Mouse (Mus musculus): Measurements from ENCODE around the gene Caskin1.
"Not testable (repeated sequence)": the region's sequence is repeated elsewhere in the genome, so short reads cannot be mapped to it uniquely, and the experiment has no call there.

The Caskin1 gene

GRCm38 (mm10) chr17:24488186-24488661 lies at the start of gene Caskin1:
Caskin1 (plus strand) TSS chr17:24488601.
- in situ Hi-C loops (cut with MboI; ENCODE audit: unreplicated experiment in 2 of 2), result no loop called here

- in situ Hi-C loops (cut with MboI; ENCODE audit: unreplicated experiment in 2 of 2), result loop anchor here in 1 of 2 experiments (5.0 kb wide), 1 partner anchor 268 kb away; no protein-coding TSS in a partner anchor
These were observed 48.0 kb upstream of the Caskin1 start for GRCm38 (mm10) chr17:24440377-24440776.

GRCm38 (mm10) chr17:24441148-24441547 lies 47.3 kb upstream of the Caskin1 start:
- in situ Hi-C loops (cut with MboI; ENCODE audit: unreplicated experiment in 2 of 2), result loop anchor here in 1 of 2 experiments (5.0 kb wide), 1 partner anchor 269 kb away; no protein-coding TSS in a partner anchor

DNA sequence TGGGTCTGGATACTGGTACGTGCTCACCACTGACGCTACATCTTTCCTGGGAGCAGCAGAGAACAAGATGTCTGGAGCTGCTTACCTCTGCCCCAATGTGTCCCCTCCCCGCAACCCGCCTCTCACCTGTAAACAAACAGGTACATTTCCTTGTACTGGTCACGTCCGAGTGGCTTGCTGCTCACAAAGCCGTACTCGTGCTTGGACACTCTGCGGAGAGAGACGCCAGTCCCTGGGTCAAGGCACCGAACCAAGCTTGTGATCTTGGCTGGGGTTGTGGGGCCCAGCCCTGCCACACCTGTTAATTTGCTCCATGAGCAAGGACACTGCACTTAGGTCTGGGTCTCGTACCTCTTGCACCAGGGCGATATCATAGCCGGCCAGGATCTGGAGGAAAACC lies 46.3 kb upstream of the Caskin1 start:
- in situ Hi-C loops (cut with MboI; ENCODE audit: unreplicated experiment in 2 of 2), result loop anchor here in 1 of 2 experiments (5.0 kb wide), 1 partner anchor 270 kb away; no protein-coding TSS in a partner anchor

DNA sequence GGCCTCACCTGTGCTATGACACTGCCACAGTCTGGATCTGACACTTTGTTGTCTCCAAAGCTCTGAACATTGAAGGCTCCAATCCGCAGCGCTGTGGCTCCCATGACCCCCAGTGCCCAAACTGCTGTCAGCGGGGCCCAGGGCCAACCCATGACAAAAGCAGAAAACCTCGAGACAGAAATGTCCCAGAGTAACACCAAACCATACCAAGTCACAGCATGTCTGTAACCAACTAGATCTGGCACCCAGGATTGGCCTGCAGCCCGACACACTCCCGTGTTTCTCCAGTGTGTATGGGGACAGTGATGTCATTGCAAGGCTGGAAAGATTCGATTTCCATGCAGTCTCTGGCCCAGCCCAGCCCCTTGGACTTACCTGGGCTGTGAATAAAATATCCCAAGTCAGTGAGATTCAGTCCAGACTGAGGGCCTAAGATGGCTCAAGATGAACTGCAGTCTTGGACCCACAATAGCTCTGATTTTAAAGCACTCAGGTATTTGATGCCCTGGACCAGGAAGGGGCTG lies 45.7 kb upstream of the Caskin1 start, which contains the start of gene Dnase1l2:
Dnase1l2 (minus strand) TSS at position 474 of the 524 bp plus-strand sequence.
- in situ Hi-C loops (cut with MboI; ENCODE audit: unreplicated experiment in 2 of 2), result loop anchor here in 1 of 2 experiments (5.0 kb wide), 1 partner anchor 270 kb away; no protein-coding TSS in a partner anchor

DNA sequence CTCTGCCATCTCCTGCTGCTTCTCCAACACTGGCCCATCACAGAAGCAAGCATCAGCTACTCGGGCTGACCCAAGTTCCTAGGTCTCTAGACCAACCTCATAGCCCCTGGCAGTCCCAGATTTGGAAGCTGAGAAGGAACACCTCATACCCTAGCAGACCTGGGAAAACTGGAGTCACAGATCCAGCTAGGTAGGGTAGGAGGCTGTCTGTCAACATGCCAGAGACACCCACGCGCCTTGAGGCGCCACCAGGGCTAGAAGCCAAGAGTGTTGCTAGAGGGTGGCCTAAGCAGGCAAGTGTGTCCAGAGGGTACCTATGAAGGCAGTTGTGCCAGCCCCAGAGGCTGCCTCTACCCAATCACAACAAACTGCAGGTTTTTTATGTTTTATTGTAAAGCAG lies 45.0 kb upstream of the Caskin1 start:
- in situ Hi-C loops (cut with MboI; ENCODE audit: unreplicated experiment in 2 of 2), result loop anchor here in 1 of 2 experiments (5.0 kb wide), 1 partner anchor 271 kb away; no protein-coding TSS in a partner anchor

DNA sequence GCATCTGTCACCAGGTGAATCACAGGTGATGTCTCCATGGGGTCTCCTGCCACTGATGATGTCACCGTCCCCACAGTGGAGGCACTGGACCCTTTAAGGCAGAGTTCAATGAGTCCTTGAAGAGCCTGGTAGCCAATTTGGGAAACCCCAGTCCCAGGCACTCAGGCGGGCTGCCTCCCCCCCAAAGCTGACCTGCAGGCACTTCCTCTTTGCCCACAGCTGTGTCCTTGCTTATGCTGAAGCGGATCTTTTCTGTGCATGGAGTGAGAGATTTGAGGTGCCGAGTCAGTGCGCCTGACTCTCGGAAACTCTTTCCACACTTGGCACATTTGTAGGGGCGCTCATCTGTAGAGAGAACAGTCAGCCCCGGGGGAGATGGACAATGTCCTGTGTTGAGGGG lies 41.8 kb upstream of the Caskin1 start:
- in situ Hi-C loops (cut with MboI; ENCODE audit: unreplicated experiment in 2 of 2), result no loop called here

DNA sequence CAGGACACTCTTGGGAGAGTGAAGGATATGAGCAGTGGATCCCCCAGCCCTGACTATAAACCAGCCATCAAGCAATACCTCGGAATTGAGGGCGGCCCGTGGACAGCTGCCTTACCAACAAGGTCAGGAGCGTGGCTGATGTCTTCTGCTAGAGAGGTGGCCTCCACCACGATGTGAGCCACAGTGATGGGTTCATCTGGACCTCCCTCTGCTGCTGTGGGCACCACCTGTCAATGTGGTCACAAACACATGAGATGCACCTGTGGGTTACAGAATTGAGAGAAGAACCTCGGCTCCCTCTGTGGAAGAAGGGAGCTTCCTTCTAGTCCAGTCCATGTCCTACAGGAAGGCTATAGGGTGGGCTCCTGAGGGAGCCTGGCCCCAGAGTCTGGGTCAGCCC lies 38.9 kb upstream of the Caskin1 start:
- in situ Hi-C loops (cut with MboI; ENCODE audit: unreplicated experiment in 2 of 2), result no loop called here

- in situ Hi-C loops (cut with MboI; ENCODE audit: unreplicated experiment in 2 of 2), result no loop called here
These were observed 37.2 kb upstream of the Caskin1 start for GRCm38 (mm10) chr17:24451220-24451619.

DNA sequence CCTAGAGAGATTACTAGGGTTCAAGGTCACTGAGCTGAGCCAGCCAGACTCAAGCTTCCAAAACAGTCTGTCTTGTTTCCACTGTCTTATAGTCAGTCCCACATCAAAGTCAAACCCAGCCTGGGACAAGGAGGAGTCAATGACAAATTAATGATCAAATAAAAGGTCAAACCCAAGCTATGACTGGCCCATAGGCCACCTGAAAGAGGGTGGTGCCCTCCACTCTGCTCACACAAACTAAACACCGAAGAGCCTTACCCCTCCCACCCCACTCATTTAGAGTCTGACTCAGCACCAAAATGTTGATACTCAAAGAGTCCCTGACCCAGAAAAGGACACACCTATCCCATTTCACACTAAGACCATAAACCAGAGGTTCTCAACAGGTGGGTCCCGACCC lies 35.0 kb upstream of the Caskin1 start:
- in situ Hi-C loops (cut with MboI; ENCODE audit: unreplicated experiment in 2 of 2), result no loop called here

- in situ Hi-C loops (cut with MboI; ENCODE audit: unreplicated experiment in 2 of 2), result no loop called here
These were observed 34.1 kb upstream of the Caskin1 start for GRCm38 (mm10) chr17:24454218-24454755.

DNA sequence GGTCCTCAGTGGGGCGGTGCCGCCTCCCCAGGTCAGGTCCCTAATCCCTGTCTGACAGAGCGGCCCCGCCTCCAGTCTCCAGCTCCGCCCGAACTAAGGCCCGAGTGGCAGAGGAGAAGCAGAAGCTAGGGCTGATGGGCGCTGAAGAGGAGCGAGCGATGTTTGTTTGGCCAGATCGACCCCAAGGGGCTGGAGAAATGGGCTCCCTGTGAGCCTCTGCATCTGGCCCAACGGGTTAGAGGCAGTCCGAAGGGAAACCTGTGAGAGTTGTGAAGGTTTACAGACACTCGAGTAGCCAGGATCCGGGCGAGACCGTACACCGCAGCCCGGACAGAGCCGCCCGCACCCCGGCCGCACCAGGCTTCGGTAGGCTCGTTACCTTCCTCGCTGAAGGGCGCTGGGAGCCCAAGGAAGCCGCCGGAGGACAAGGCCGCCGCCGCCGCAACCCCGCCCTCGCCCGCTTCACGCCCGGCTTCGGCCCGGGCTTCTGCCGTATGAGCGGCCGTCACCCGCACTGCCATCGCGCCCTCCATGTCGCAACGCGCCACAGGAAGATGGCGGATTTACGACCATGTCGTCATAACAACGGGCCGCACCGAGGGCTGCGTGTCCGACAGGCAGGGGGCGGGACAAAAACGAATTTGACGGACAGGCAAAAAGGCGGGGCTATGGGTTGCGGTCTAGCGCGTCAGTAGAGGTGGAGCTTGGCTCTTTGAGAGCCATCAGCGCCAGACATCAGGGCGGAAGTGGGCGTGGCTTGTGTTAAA lies 33.5 kb upstream of the Caskin1 start:
- in situ Hi-C loops (cut with MboI; ENCODE audit: unreplicated experiment in 2 of 2), result no loop called here

GRCm38 (mm10) chr17:24455523-24456206 lies 32.7 kb upstream of the Caskin1 start:
- in situ Hi-C loops (cut with MboI; ENCODE audit: unreplicated experiment in 2 of 2), result not testable (repeated sequence)

GRCm38 (mm10) chr17:24461580-24461979 lies 26.8 kb upstream of the Caskin1 start:
- in situ Hi-C loops (cut with MboI; ENCODE audit: unreplicated experiment in 2 of 2), result no loop called here

DNA sequence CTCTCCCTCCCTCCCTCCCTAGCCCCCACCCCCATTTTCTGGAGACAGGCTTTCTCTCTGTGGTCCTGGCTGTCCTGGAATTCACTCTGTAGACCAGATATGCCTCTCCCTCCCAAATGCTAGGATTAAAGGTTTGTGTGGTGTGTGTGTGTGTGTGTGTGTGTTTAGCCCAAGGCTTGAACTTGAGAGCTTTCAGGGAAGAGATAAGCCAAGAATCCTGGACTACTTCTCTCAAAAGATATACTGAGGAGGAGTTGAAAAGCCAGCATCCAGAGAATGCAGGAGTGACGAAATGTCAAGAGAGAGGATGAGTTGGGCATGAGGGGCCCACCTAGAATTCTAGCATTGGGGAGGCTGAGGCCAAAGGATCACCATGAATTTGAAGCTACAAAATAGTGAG lies 25.5 kb upstream of the Caskin1 start:
- in situ Hi-C loops (cut with MboI; ENCODE audit: unreplicated experiment in 2 of 2), result no loop called here

DNA sequence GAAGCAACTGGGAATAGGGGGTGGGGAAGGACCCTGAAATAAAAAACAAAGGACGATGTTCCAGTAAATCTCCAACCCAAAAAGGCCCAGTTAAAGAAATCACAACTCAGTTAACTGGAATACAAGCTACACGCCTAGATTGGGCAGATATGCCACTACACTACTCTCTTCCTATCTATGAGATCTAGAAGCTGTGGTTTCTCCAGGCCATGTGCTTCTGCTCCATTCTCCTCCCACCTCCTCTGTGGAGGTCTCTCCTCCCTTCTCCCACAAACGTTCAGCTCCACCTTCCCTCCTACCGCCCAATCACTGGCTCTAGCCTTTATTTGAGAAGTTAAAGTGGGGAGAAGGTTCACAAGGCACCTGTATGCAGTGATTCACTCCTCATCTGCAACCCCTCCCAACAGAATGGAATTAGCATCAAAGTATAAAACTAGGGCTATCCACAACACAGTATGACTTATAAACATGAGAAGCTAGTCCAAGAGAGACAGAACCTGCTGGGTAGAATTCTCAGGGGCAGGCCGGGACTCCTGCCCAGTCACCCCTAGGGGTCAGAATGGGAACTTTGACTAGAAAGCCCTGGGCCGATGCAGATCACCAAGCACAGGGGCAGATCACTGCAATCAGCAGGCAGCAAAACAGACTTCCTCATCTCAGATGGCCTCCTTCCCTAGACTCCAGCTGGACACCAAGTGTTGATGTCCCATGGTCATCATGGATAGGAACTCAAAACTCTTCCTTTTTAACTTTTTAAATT lies 24.8 kb upstream of the Caskin1 start:
- in situ Hi-C loops (cut with MboI; ENCODE audit: unreplicated experiment in 2 of 2), result no loop called here

DNA sequence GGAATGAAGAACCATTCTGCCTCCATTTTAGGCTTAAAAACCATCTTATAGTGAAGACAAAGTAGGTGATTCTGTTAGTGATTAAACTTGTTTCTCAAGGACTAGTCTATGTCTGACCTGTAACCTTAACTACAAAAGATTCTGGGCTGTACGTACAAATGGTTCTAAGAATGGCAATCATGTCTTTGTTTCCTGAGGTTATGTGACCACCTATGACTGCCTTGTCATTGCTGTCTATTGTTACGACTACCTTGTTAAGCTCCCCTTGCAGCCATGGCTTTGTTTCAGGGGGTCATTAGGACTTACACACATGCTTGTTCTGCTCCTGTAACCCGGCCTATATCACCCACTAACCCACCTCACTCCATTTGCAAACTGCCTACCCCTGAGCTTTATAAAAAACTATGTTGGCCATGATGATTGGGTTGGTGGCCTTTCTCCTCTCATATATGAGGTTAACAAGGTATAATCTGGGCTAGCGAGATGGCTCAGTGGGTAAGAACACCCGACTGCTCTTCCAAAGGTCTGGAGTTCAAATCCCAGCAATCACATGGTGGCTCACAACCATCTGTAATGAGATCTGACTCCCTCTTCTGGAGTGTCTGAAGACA lies 19.7 kb upstream of the Caskin1 start:
- in situ Hi-C loops (cut with MboI; ENCODE audit: unreplicated experiment in 2 of 2), result no loop called here

DNA sequence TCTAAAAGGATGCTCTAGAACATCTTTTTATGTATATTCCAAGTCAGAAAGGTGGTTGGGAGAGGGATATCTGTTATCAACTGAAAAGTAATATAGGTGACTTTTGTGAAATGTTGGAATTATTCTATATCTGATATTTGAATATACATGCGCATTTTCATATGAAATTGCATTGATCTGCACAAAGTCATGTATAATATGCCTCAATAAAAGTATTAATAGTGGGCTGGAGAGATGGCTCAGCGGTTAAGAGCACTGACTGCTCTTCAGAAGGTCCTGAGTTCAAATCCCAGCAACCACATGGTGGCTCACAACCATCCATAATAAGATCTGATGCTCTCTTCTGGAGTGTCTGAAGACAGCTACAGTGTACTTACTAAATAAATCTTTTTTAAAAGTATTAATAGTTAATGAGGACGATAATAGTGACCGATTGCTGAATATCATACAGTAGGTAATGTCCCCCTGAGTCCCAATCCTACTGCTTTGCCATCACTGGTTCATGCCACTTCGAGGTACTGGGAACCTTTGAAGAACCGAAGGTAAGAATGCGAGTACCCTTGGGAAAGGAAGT lies 19.0 kb upstream of the Caskin1 start:
- in situ Hi-C loops (cut with MboI; ENCODE audit: unreplicated experiment in 2 of 2), result no loop called here

DNA sequence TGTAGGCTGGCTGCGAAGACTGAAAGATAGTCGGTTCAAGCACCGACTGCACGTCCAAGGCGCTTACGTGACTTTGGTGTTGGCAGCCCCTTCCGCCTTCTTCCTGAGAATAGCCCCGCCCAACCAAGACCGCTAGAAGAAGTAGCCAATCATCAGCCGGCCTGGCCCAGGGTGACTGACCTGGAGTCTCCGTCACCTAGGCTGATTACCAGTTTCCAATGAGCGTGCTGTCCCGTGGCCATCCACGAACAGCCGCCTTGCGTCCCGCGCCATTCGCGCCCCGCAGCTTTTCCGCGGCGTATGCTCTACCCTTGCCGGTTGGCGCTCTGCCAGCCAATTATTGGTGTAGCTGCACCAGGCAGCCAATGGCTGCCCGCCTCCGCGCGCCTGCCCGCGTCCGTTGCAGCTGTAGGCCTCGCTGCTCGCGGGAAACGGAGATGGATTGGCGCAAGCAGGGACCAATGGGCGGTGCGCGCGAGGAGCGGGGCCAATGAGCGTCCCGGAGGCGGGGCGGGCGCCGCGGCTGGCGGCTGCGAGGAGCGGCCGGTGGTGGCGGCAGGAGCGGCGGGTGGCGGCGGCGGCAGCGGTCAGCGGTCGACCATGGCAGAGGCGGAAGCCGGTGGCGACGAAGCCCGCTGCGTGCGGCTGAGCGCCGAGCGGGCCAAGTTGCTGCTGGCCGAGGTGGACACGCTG lies 18.3 kb upstream of the Caskin1 start, which contains the start of the genes E4f1 and Pgp:
E4f1 (minus strand) TSS at position 404 of the 693 bp plus-strand sequence.
Pgp (plus strand) TSS at position 483 of the 693 bp plus-strand sequence.
- in situ Hi-C loops (cut with MboI; ENCODE audit: unreplicated experiment in 2 of 2), result no loop called here

Data from v-Abl transformed pro-B cells (cell line).